ENCODE assay signal across 10 mouse cellular contexts in the genomic region with DNA sequence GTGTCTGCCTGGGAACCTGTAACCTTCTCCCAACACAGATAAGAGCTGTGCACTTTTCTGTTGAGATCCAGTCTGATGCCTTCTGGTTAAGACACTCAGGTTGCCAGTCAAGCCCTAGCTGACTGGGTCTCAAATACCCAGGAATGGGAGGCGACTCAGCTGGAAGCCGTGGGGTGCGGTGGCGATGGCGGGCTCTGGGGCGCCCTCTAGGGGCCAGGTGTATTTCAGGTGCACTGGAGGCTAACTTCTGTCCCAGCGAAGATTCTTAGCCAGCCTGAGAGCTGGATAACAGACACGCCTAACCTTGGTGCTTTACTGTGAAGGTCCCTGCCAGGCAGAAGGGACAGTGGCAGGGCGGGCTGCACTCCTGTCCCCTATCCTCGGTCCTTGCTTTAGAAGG.
A peak's percentile ranks its signal among the peaks of the same experiment; 100 is the strongest.
DNase-seq lines count a peak whose midpoint lies in the region; ATAC-seq and TF ChIP-seq lines count a peak whose summit lies in the region.
"Had no signal": no experiment of that assay in that cellular context is flagged by ENCODE, and none has a peak within 500 bp of the region (broad histone marks: within the 10 kb centered on the region; RNA-seq: fewer than 3 reads in every experiment).

No protein-coding gene starts in this region.

- H3K4me2 ChIP-seq in heart, postnatal 0 days (ENCODE audit: low read depth, low read length), result no peak overlapping the region
- H3K4me2 ChIP-seq in intestine, postnatal 0 days (replicated peaks; ENCODE audit: low read depth), result no peak overlapping the region
- H3K4me2 ChIP-seq: heart, embryonic 11.5 days had no signal

- H3K9ac ChIP-seq in heart, postnatal 0 days (replicated peaks; ENCODE audit: low read depth, low read length), result no peak overlapping the region
- H3K9ac ChIP-seq in intestine, postnatal 0 days (ENCODE audit: low read depth, low read length), result no peak overlapping the region

- H3K27ac ChIP-seq in heart, postnatal 0 days (ENCODE audit: low read depth), result no peak overlapping the region
- H3K27ac ChIP-seq in spleen, adult 2 months (ENCODE audit: insufficient read depth, low read length), result no peak overlapping the region
- no peak overlapping the region for H3K27ac ChIP-seq in intestine, postnatal 0 days (ENCODE audit: low read depth, low read length)
- H3K27ac ChIP-seq: macrophage had no signal

- H3K36me3 ChIP-seq in heart, postnatal 0 days (replicated peaks; ENCODE audit: control insufficient read depth, insufficient read depth, low read length), result no peaks in the 10 kb centered on the region
- no peaks in the 10 kb centered on the region for H3K36me3 ChIP-seq in spleen, adult 2 months (ENCODE audit: control insufficient read depth, insufficient read depth, low read length)
- H3K36me3 ChIP-seq in intestine, postnatal 0 days (ENCODE audit: control insufficient read depth, insufficient read depth), result no peaks in the 10 kb centered on the region

- no peak for ATAC-seq in heart, postnatal 0 days (ENCODE audit: insufficient read depth, low read depth)
- no peak for ATAC-seq in intestine, postnatal 0 days
- ATAC-seq in activated CD4-positive, CD25-positive, alpha-beta regulatory T cell, adult 4 months, result no peak

- TF ChIP-seq POLR2A in spleen, adult 2 months (IDR thresholded peaks at IDR 0.05; ENCODE audit: low read depth, low read length), result no peak

- H3K27me3 ChIP-seq in heart, postnatal 0 days (ENCODE audit: control insufficient read depth, insufficient read depth, low read length), result peaks cover 99% of the 10 kb centered on the region
- H3K27me3 ChIP-seq in spleen, adult 2 months (ENCODE audit: control insufficient read depth, insufficient read depth, low read length), result peaks cover 24% of the 10 kb centered on the region
- peaks cover 49% of the 10 kb centered on the region for H3K27me3 ChIP-seq in intestine, postnatal 0 days (replicated peaks; ENCODE audit: control insufficient read depth, insufficient read depth, low read length)

- TF ChIP-seq EP300 in heart, postnatal 0 days (IDR thresholded peaks at IDR 0.05; ENCODE audit: low read depth), result no peak

- no peak overlapping the region for H3K4me3 ChIP-seq in heart, postnatal 0 days (ENCODE audit: low read depth, low read length)
- no peak overlapping the region for H3K4me3 ChIP-seq in spleen, adult 2 months (ENCODE audit: extremely low read depth, insufficient read depth, insufficient read length)
- H3K4me3 ChIP-seq in intestine, postnatal 0 days (ENCODE audit: low read depth, low read length), result no peak overlapping the region

- no peaks in the 10 kb centered on the region for H3K9me3 ChIP-seq in heart, postnatal 0 days (replicated peaks; ENCODE audit: control insufficient read depth, low read length)
- no peaks in the 10 kb centered on the region for H3K9me3 ChIP-seq in intestine, postnatal 0 days (ENCODE audit: control insufficient read depth)

- no peaks in the 10 kb centered on the region for H3K4me1 ChIP-seq in heart, postnatal 0 days (ENCODE audit: control insufficient read depth, insufficient read depth)
- H3K4me1 ChIP-seq in spleen, adult 2 months (ENCODE audit: control insufficient read depth, insufficient read depth, insufficient read length), result no peaks in the 10 kb centered on the region; the same call in 1 of the 2 replicates
- no peaks in the 10 kb centered on the region for H3K4me1 ChIP-seq in intestine, postnatal 0 days (replicated peaks; ENCODE audit: control insufficient read depth, insufficient read depth, low read length)

- 3% methylated on average over 10 of the region's 10 CpGs for WGBS in heart, postnatal 0 days
- WGBS in spleen, adult 2 months, result 3% methylated on average over 10 of the region's 10 CpGs
- 17% methylated on average over 10 of the region's 10 CpGs for WGBS in intestine, postnatal 0 days

- no peak for DNase-seq in heart, postnatal 0 days (ENCODE audit: low spot score)
- DNase-seq in heart, adult 8-10 months (ENCODE audit: low spot score), result no peak
- peak in 1 of 2 experiments; percentile 13 for DNase-seq in spleen, adult 2 months (ENCODE audit: low read depth in 1 of 2, low spot score in 2 of 2)
- DNase-seq in spleen, postnatal 36 days (ENCODE audit: low spot score in 2 of 2), result no peak
- peak; percentile 68 for DNase-seq in thymus, postnatal 4 days
- no peak for DNase-seq in embryo, embryonic 10 days (ENCODE audit: low spot score)

- 0 out of 2 replicates have a peak, but pooled peaks have one; percentile 9 for TF ChIP-seq CTCF in heart, postnatal 0 days (IDR thresholded peaks at IDR 0.05; ENCODE audit: low read depth)
- peak; percentile 46; the same call in 1 of the 2 replicates for TF ChIP-seq CTCF in spleen, adult 2 months (IDR thresholded peaks at IDR 0.05; ENCODE audit: extremely low read depth, insufficient read depth, insufficient read length, insufficient replicate concordance)
- peak; percentile 78 for TF ChIP-seq CTCF in intestine, postnatal 0 days (IDR thresholded peaks at IDR 0.05; ENCODE audit: low read depth)

Comparison
In these comparisons a context has a peak if more than half of its experiments do, and no peak if none do; other contexts are left out.
1. CTCF ChIP-seq: peak in every context shown above with its lines; median percentile 78 in intestine, postnatal 0 days; 46 in spleen, adult 2 months; 9 in heart, postnatal 0 days.